Mouse (Mus musculus): ENCODE data around the gene Ccdc61.
"Not testable (repeated sequence)": the region's sequence is repeated elsewhere in the genome, so short reads cannot be mapped to it uniquely, and the experiment has no call there.

DNA sequence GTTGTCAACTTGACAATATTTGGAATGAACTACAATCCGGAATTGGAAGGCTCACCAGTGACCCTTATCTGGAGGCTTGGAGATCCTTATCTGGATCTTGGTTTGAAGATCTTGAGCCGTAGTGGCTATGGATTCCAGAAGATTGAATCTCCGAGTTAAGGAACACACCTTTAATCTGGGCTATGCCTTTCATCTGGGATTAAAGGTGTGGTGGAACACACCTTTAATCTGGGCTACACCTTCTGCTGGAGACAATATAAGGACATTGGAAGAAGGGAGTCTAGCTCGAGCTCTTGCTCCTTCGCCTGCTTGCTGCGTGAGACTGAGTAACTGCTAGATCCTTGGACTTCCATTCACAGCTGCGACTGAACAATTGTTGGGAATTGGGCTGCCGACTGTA, 39.2 kb downstream of the Ccdc61 start, which contains the start of gene Pglyrp1:
- not testable (repeated sequence) for TF ChIP-seq CTCF, POLR2A (IDR thresholded peaks at IDR 0.05; ENCODE audit: extremely low read depth, insufficient read depth, low read length)
